Mouse (Mus musculus): Measurements from ENCODE around the gene Kcnd3. TPM values are rescaled to one million over a fixed set of nuclear protein-coding genes. Genes with fewer than 3 reads are reported as not detected.

Gene Kcnd3
- polyA plus RNA-seq, 1 experiment = 0.58 TPM

- no peak for TF ChIP-seq POLR2A (IDR thresholded peaks at IDR 0.05; ENCODE audit: control insufficient read depth, extremely low read depth, insufficient read depth, low read length, poor library complexity)
- TF ChIP-seq CTCF (IDR thresholded peaks at IDR 0.05; ENCODE audit: borderline replicate concordance, control insufficient read depth, extremely low read depth, insufficient read depth, low read length, poor library complexity) = no peak
- DNase-seq = no peak
- Histone ChIP-seq H3K27ac (ENCODE audit: control insufficient read depth, insufficient read depth, low read length) (no peak overlapping the region), H3K27me3 (ENCODE audit: control insufficient read depth, insufficient read depth, low read length) (no peaks in the 10 kb centered on the region), H3K36me3 (ENCODE audit: control insufficient read depth, insufficient read depth, low read length) (no peaks in the 10 kb centered on the region; the same call in 1 of the 2 replicates), H3K4me3 (ENCODE audit: control insufficient read depth, insufficient read depth, low read length) (no peak overlapping the region), H3K4me1 (replicated peaks; ENCODE audit: control insufficient read depth, insufficient read depth, low read length) (no peaks in the 10 kb centered on the region)
- WGBS = 96% methylated on average over 11 of the region's 11 CpGs
These were observed 265.9 kb downstream of the Kcnd3 start for GRCm38 (mm10) chr3:105717856-105718555.

- DNase-seq = no peak
- no peaks in the 10 kb centered on the region; the same call in 1 of the 2 replicates for H3K36me3 ChIP-seq (ENCODE audit: control insufficient read depth, insufficient read depth, low read length)
- H3K27ac ChIP-seq (ENCODE audit: control insufficient read depth, insufficient read depth, low read length) = no peak overlapping the region
- no peaks in the 10 kb centered on the region for H3K4me1 ChIP-seq (replicated peaks; ENCODE audit: control insufficient read depth, insufficient read depth, low read length)
- no peak overlapping the region for H3K4me3 ChIP-seq (ENCODE audit: control insufficient read depth, insufficient read depth, low read length)
- TF ChIP-seq CTCF (IDR thresholded peaks at IDR 0.05; ENCODE audit: borderline replicate concordance, control insufficient read depth, extremely low read depth, insufficient read depth, low read length, poor library complexity) (no peak), POLR2A (IDR thresholded peaks at IDR 0.05; ENCODE audit: control insufficient read depth, extremely low read depth, insufficient read depth, low read length, poor library complexity) (no peak)
- no peaks in the 10 kb centered on the region for H3K27me3 ChIP-seq (ENCODE audit: control insufficient read depth, insufficient read depth, low read length)
- 84% methylated on average over 4 of the region's 4 CpGs for WGBS
These were observed 266.6 kb downstream of the Kcnd3 start for GRCm38 (mm10) chr3:105718746-105719145.

- DNase-seq = no peak
- no peak overlapping the region for H3K27ac ChIP-seq (ENCODE audit: control insufficient read depth, insufficient read depth, low read length)
- 56% methylated on average over 4 of the region's 4 CpGs for WGBS
- no peaks in the 10 kb centered on the region for H3K4me1 ChIP-seq (replicated peaks; ENCODE audit: control insufficient read depth, insufficient read depth, low read length)
- H3K4me3 ChIP-seq (ENCODE audit: control insufficient read depth, insufficient read depth, low read length) = no peak overlapping the region
- no peak for TF ChIP-seq CTCF (IDR thresholded peaks at IDR 0.05; ENCODE audit: borderline replicate concordance, control insufficient read depth, extremely low read depth, insufficient read depth, low read length, poor library complexity)
- TF ChIP-seq POLR2A (IDR thresholded peaks at IDR 0.05; ENCODE audit: control insufficient read depth, extremely low read depth, insufficient read depth, low read length, poor library complexity) = no peak
- no peaks in the 10 kb centered on the region; the same call in 1 of the 2 replicates for H3K36me3 ChIP-seq (ENCODE audit: control insufficient read depth, insufficient read depth, low read length)
- no peaks in the 10 kb centered on the region for H3K27me3 ChIP-seq (ENCODE audit: control insufficient read depth, insufficient read depth, low read length)
These were observed 267.8 kb downstream of the Kcnd3 start for GRCm38 (mm10) chr3:105719979-105720378.

GRCm38 (mm10) chr3:105720514-105720913 lies 268.4 kb downstream of the Kcnd3 start:
- no peak overlapping the region for H3K4me3 ChIP-seq (ENCODE audit: control insufficient read depth, insufficient read depth, low read length)
- H3K36me3 ChIP-seq (ENCODE audit: control insufficient read depth, insufficient read depth, low read length) = no peaks in the 10 kb centered on the region; the same call in 1 of the 2 replicates
- no peak for TF ChIP-seq POLR2A (IDR thresholded peaks at IDR 0.05; ENCODE audit: control insufficient read depth, extremely low read depth, insufficient read depth, low read length, poor library complexity)
- no peak for TF ChIP-seq CTCF (IDR thresholded peaks at IDR 0.05; ENCODE audit: borderline replicate concordance, control insufficient read depth, extremely low read depth, insufficient read depth, low read length, poor library complexity)
- WGBS = 84% methylated on average over 4 of the region's 4 CpGs
- no peak for DNase-seq
- H3K4me1 ChIP-seq (replicated peaks; ENCODE audit: control insufficient read depth, insufficient read depth, low read length) = no peaks in the 10 kb centered on the region
- no peaks in the 10 kb centered on the region for H3K27me3 ChIP-seq (ENCODE audit: control insufficient read depth, insufficient read depth, low read length)
- no peak overlapping the region for H3K27ac ChIP-seq (ENCODE audit: control insufficient read depth, insufficient read depth, low read length)

- TF ChIP-seq POLR2A (IDR thresholded peaks at IDR 0.05; ENCODE audit: control insufficient read depth, extremely low read depth, insufficient read depth, low read length, poor library complexity) (no peak), CTCF (IDR thresholded peaks at IDR 0.05; ENCODE audit: borderline replicate concordance, control insufficient read depth, extremely low read depth, insufficient read depth, low read length, poor library complexity) (no peak)
- 85% methylated on average over 2 of the region's 2 CpGs for WGBS
- H3K36me3 ChIP-seq (ENCODE audit: control insufficient read depth, insufficient read depth, low read length) = no peaks in the 10 kb centered on the region; the same call in 1 of the 2 replicates
- no peak overlapping the region for H3K4me3 ChIP-seq (ENCODE audit: control insufficient read depth, insufficient read depth, low read length)
- H3K27ac ChIP-seq (ENCODE audit: control insufficient read depth, insufficient read depth, low read length) = no peak overlapping the region
- H3K27me3 ChIP-seq (ENCODE audit: control insufficient read depth, insufficient read depth, low read length) = no peaks in the 10 kb centered on the region
- H3K4me1 ChIP-seq (replicated peaks; ENCODE audit: control insufficient read depth, insufficient read depth, low read length) = no peaks in the 10 kb centered on the region
- DNase-seq = no peak
These were observed 269.6 kb downstream of the Kcnd3 start for GRCm38 (mm10) chr3:105721681-105722201.

GRCm38 (mm10) chr3:105722510-105722909 lies 270.4 kb downstream of the Kcnd3 start:
- peaks cover 2% of the 10 kb centered on the region; the same call in 1 of the 2 replicates for H3K36me3 ChIP-seq (ENCODE audit: control insufficient read depth, insufficient read depth, low read length)
- no peaks in the 10 kb centered on the region for H3K27me3 ChIP-seq (ENCODE audit: control insufficient read depth, insufficient read depth, low read length)
- no peaks in the 10 kb centered on the region for H3K4me1 ChIP-seq (replicated peaks; ENCODE audit: control insufficient read depth, insufficient read depth, low read length)
- TF ChIP-seq POLR2A (IDR thresholded peaks at IDR 0.05; ENCODE audit: control insufficient read depth, extremely low read depth, insufficient read depth, low read length, poor library complexity) = no peak
- no peak for TF ChIP-seq CTCF (IDR thresholded peaks at IDR 0.05; ENCODE audit: borderline replicate concordance, control insufficient read depth, extremely low read depth, insufficient read depth, low read length, poor library complexity)
- WGBS = 93% methylated on average over 3 of the region's 3 CpGs
- no peak overlapping the region for H3K4me3 ChIP-seq (ENCODE audit: control insufficient read depth, insufficient read depth, low read length)
- H3K27ac ChIP-seq (ENCODE audit: control insufficient read depth, insufficient read depth, low read length) = no peak overlapping the region
- no peak for DNase-seq

Other genes with a start within 250 kb of the Kcnd3 start
- 33.5 and 50.2 TPM in 2 replicates for gene Ddx20, start 235.2 kb downstream of the Kcnd3 start, polyA plus RNA-seq (2012; rRNA removed)

Data from thymus, adult 2 months (tissue).